Mouse (Mus musculus) left cerebral cortex, postnatal 25 days (tissue): ENCODE results near the gene Dapk2. TPM values are rescaled to one million over a fixed set of nuclear protein-coding genes. Genes with fewer than 3 reads are reported as not detected.

Experiments
- DNase-seq, 2 experiments: peaks; one replicate each; pipeline ENCODE4 v3.0.0; 2022; ENCODE audit warnings: low spot score in 2 of 2, mixed read lengths in 1 of 2
- intact Hi-C: fragments of 180-260 bp; cut with DNase I; formaldehyde crosslinking; loops from one replicate; pipeline ENCODE4 v1.15.1; 2025
- total RNA-seq, 2 experiments: library from RNA; stranded (reverse); gene quantifications; 2 replicates each; pipeline ENCODE4 v1.2.3; 2021

Gene Dapk2
- total RNA-seq: 1 to 10 TPM; 2.8 to 3.1 TPM

- intact Hi-C loops: loop anchor here (5.0 kb wide), 1 partner anchor 79 kb away; no protein-coding TSS in a partner anchor
- peak; percentile 33 to 49 for DNase-seq
Measured at GRCm38 (mm10) chr9:66157958-66158830, at the start of gene Dapk2. Gene Dapk2 (plus strand): TSS chr9:66158223.

DNA sequence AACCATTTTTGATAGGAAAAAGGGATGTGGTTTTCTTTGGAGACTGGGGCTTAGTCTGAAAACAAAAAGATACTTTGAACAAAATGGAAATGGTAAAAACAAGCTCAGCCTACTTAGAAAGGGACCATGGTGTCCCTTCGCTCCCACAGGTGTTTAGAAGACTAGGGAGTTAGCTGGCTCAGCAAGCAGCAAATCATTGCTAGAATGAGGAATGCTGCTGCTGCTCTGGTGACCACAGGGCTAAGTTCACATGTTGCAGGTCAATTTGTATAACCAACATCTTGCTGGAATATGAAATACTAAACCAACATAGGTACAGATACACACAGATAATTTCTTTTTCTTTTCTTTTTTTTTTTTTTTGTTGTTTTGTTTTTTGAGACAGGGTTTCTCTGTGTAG lies 48.4 kb upstream of the Dapk2 start:
- intact Hi-C loops: no loop called here
- no peak for DNase-seq

GRCm38 (mm10) chr9:66110126-66110525 lies 47.9 kb upstream of the Dapk2 start:
- no peak for DNase-seq
- intact Hi-C loops: no loop called here

GRCm38 (mm10) chr9:66110611-66111379 lies 47.2 kb upstream of the Dapk2 start:
- intact Hi-C loops: no loop called here
- no peak for DNase-seq

DNA sequence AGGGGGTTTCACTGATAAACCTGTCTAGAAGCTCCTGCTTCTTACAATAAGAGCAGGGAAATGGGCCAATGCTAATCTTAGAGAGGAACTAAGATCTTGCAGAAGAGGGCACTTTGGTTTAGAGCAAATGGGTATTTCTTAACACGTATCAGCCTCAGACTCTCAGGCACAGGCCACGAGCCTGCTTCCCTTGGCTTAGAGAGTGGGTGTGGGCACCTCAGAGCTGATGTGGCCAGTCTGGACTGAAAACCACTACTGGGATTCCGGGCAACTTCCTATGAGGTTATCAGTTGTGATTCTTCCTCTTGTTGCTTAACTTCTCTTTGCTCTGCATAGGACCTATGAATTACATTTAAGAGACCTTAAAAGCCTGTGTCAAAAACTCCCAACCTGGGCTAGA lies 43.7 kb upstream of the Dapk2 start:
- intact Hi-C loops: no loop called here
- DNase-seq: no peak

- intact Hi-C loops: no loop called here
- peak in 1 of 2 experiments; percentile 62 for DNase-seq
Measured at GRCm38 (mm10) chr9:66116890-66117289, 41.1 kb upstream of the Dapk2 start.

DNA sequence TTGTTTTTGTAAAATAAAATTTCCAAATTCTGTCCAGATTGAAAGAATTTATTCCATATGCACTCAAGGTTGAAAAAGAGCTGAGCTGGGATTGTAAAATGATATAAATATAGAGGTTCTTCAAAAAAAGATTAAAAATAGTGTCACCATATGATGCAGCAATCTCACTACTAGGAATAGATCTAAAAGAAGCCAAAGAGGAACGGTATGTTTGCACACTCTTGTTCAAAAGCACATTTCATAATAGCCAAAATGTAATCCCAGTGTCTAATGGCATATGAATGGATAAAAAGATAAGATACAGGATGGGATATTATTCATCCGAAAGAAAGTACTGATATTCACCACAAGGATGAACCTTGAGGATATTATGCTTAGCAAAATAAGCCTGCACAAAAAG lies 38.5 kb upstream of the Dapk2 start:
- intact Hi-C loops: no loop called here
- no peak for DNase-seq

- DNase-seq: no peak
- intact Hi-C loops: no loop called here
Measured at GRCm38 (mm10) chr9:66120106-66120505, 37.9 kb upstream of the Dapk2 start.

- no peak for DNase-seq
- intact Hi-C loops: no loop called here
Measured at GRCm38 (mm10) chr9:66120945-66121344, 37.1 kb upstream of the Dapk2 start.

DNA sequence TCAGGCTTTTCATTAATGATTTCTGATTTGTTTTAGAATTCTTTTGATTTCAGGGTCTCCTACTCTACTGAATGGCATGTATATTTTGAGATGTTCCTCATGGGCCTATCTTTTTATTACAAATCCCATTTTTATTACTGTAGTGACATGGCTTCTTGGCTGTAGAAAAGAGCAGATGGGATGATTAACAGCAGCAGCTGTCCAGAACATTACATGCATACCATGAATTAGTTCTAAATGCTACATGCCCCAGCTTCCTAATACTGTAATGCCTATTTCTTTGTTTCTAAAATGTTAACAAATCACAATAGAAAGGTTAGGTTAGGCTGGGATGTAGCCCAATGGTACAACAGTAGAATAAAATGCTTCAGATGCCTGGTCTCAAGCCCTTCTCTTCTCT lies 36.6 kb upstream of the Dapk2 start:
- no peak for DNase-seq
- intact Hi-C loops: no loop called here

DNA sequence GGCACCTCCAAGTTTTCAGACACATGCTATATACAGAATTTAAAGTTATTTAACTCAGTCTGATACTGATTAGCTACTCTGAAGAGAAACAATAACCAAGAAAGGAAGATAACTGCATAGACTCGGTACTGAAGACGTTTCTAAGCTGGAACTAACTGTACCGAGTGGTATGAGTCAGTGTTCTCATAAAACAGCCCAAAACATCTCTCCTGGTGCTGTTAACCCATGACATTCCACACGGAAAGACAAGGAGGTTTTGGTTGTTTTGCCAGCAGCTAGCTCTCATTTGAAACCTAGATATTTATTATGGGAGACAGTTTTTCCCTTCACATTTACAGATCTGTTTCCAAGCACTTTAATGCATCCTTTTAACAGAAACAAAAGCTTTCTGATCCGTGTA lies 34.4 kb upstream of the Dapk2 start:
- intact Hi-C loops: no loop called here
- peak in 1 of 2 experiments; percentile 58 for DNase-seq

- peak in 1 of 2 experiments; percentile 18 for DNase-seq
- intact Hi-C loops: no loop called here
Measured at GRCm38 (mm10) chr9:66124111-66124531, 33.9 kb upstream of the Dapk2 start.

GRCm38 (mm10) chr9:66124681-66125542 lies 33.1 kb upstream of the Dapk2 start:
- peak; percentile 95 to 98 for DNase-seq
- intact Hi-C loops: no loop called here

DNA sequence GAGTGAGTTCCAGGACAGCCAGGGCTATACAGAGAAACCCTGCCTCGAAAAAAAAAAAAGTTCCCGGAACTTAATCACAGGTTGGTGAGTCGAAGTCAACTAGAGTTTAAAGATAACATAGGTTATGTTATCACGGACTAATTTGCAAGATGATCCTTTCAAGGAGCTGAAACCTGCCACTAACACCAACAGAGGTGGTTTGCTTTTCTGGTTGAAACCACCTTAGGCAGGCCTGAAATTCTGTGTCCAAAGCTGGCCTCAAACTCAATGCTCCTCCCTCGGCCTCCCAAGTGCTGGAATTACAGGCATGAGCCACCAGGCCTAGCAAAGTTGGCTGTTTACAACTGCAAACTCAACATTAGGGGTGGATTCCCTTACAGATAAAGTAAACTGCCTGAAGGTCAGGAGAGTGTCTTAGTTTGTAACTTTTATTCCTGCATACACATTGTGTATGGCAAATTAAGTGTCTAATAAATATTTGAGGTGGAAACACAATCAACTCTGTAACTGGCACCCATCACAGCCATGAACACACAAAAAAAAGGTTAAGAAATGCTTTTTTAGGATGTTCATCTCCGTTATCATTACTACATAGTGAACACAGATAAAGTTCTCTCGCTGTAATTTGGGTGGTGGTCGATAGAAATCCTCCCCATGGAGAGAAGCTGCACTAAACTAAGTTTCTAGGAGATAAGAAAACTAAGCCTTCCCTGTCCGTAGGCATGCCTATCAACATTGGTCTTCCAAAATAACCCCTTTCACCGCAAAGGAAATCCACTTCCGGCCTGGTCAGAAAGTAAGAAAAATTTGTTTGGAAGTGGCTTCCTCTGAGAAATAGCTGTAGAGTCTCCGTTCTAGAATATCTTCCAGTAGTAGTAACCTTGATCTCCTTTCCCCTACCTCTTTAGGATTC lies 32.2 kb upstream of the Dapk2 start:
- no peak for DNase-seq
- intact Hi-C loops: loop anchor here (2.0 kb wide), 1 partner anchor 65 kb away; the partner anchor contains the start of gene Ppib

GRCm38 (mm10) chr9:66126456-66127192 lies 31.4 kb upstream of the Dapk2 start, which contains the start of the genes Snx1 and Ciao2a:
Gene Snx1 (minus strand): TSS chr9:66126587.
Gene Ciao2a (plus strand): TSS chr9:66126611.
- intact Hi-C loops: loop anchor here (2.0 kb wide), 1 partner anchor 66 kb away; the partner anchor contains the start of gene Ppib
- DNase-seq: peak; percentile 93 to 98

- intact Hi-C loops: loop anchor here (2.0 kb wide), 1 partner anchor 66 kb away; the partner anchor contains the start of gene Ppib
- DNase-seq: no peak
Measured at GRCm38 (mm10) chr9:66127193-66127546, 30.9 kb upstream of the Dapk2 start.

DNA sequence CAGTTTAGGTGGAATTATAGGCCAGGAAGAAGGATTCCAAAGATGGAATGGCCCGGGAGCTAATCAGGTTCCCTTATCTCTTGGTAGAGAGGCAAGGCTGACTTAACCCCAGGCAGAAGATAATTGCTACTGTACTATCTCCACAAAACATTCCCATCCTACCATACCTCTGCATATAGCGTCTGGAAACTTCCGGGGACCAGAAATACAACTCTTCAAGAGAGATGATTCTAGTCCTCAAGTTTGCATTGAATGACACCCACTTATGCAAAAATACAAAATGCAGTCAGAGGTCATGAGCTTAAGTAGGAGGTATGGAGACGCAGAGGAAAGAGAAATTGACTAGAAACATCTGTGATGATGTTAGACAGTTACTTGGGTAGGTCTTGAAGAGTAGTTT lies 30.1 kb upstream of the Dapk2 start:
- no peak for DNase-seq
- intact Hi-C loops: loop anchor here (2.0 kb wide), 1 partner anchor 67 kb away; the partner anchor contains the start of gene Ppib

DNA sequence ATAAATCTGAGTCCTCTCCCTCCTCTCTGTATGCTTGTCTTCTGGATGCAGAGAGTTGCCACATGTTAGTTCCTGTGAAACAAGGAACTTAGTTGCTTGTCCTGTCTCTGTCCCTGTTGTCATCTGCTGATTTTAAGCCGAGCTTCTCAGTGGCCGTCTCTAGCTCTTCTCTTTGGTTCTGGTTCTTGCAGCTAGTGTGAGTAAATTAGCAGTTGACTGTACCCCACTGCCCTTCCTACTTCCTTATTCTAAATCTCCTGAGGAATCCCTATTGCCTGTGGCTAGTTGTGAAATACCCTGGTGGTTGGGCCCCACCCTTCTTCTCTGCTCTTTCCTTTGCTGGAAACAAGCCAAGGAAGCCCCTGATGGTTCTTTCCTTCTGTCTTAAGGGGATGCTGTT lies 26.6 kb upstream of the Dapk2 start:
- DNase-seq: no peak
- intact Hi-C loops: no loop called here
